18 mouse cellular contexts compared by ENCODE assay signal in genomic region chr9:21025258-21025810, GRCm38 (mm10). TPM values are rescaled to one million over a fixed set of nuclear protein-coding genes. Genes with fewer than 3 reads are reported as not detected.
DNase-seq lines count a peak whose midpoint lies in the region; ATAC-seq and TF ChIP-seq lines count a peak whose summit lies in the region.
"Had no signal": no experiment of that assay in that cellular context is flagged by ENCODE, and none has a peak within 500 bp of the region (broad histone marks: within the 10 kb centered on the region; RNA-seq: fewer than 3 reads in every experiment).

No protein-coding gene starts in this region.

- H3K4me2 ChIP-seq in intestine, embryonic 14.5 days (ENCODE audit: low read length), result no peak overlapping the region; the same call in 1 of the 2 replicates
- H3K4me2 ChIP-seq in intestine, postnatal 0 days (replicated peaks; ENCODE audit: low read depth), result no peak overlapping the region
- H3K4me2 ChIP-seq in lung, embryonic 16.5 days (ENCODE audit: low read depth, low read length), result peak overlapping the region; percentile 51
- H3K4me2 ChIP-seq in stomach, embryonic 15.5 days, result peak overlapping the region; percentile 33
- H3K4me2 ChIP-seq: kidney, embryonic 15.5 days; neural tube, embryonic 12.5 days had no signal

- DNase-seq in intestine, embryonic 14.5 days (ENCODE audit: low spot score), result no peak
- no peak for DNase-seq in limb, embryonic 10.5 days (ENCODE audit: low spot score)
- DNase-seq in cerebellum, adult 11-12 months, result no peak
- DNase-seq in embryo, embryonic 10.5 days (ENCODE audit: low spot score), result no peak
- DNase-seq: adrenal gland, postnatal 25 days; cerebellum, adult 8-10 months; gastrocnemius, postnatal 14 days; heart, postnatal 36 days; layer of hippocampus, postnatal 36 days; thymus, postnatal 36 days had no signal

- WGBS in intestine, embryonic 14.5 days, result 56% methylated on average over 19 of the region's 19 CpGs
- WGBS in intestine, postnatal 0 days, result 52% methylated on average over 19 of the region's 19 CpGs
- 73% methylated on average over 19 of the region's 19 CpGs for WGBS in limb, embryonic 10.5 days
- 38% methylated on average over 19 of the region's 19 CpGs for WGBS in lung, embryonic 16.5 days
- 55% methylated on average over 19 of the region's 19 CpGs for WGBS in stomach, embryonic 15.5 days

- ATAC-seq in intestine, embryonic 14.5 days (replicated peaks; ENCODE audit: low FRiP score, low TSS enrichment, low read depth), result peak; percentile 17; the same call in 1 of the 2 replicates
- ATAC-seq in intestine, postnatal 0 days, result no peak
- ATAC-seq in lung, embryonic 16.5 days (ENCODE audit: low read depth), result peak; percentile 81
- no peak for ATAC-seq in stomach, embryonic 15.5 days (ENCODE audit: insufficient read depth, low FRiP score, low read depth)
- ATAC-seq: Patski had no signal

- peaks cover 14% of the 10 kb centered on the region for H3K27me3 ChIP-seq in intestine, embryonic 14.5 days (replicated peaks; ENCODE audit: control insufficient read depth, insufficient read depth, low read length)
- no peaks in the 10 kb centered on the region for H3K27me3 ChIP-seq in intestine, postnatal 0 days (replicated peaks; ENCODE audit: control insufficient read depth, insufficient read depth, low read length)
- peaks cover 62% of the 10 kb centered on the region for H3K27me3 ChIP-seq in limb, embryonic 10.5 days (ENCODE audit: low read depth, poor library complexity, severe bottlenecking)
- no peaks in the 10 kb centered on the region for H3K27me3 ChIP-seq in lung, embryonic 16.5 days (ENCODE audit: control insufficient read depth, insufficient read depth, low read depth, low read length)
- peaks cover 11% of the 10 kb centered on the region for H3K27me3 ChIP-seq in stomach, embryonic 15.5 days (replicated peaks)
- H3K27me3 ChIP-seq: Patski had no signal

- H3K9ac ChIP-seq in intestine, embryonic 14.5 days (ENCODE audit: low read length), result 0 out of 2 replicates have a peak overlapping the region, but pooled peaks have one; percentile 5
- no peak overlapping the region for H3K9ac ChIP-seq in intestine, postnatal 0 days (ENCODE audit: low read depth, low read length)
- peak overlapping the region; percentile 63 for H3K9ac ChIP-seq in lung, embryonic 16.5 days (ENCODE audit: low read length)
- no peak overlapping the region for H3K9ac ChIP-seq in stomach, embryonic 15.5 days
- H3K9ac ChIP-seq: kidney, embryonic 15.5 days; liver, embryonic 14.5 days; neural tube, embryonic 12.5 days had no signal

- peaks cover 14% of the 10 kb centered on the region for H3K4me1 ChIP-seq in intestine, embryonic 14.5 days (replicated peaks; ENCODE audit: control insufficient read depth, insufficient read depth, low read length)
- peaks cover 5% of the 10 kb centered on the region for H3K4me1 ChIP-seq in intestine, postnatal 0 days (replicated peaks; ENCODE audit: control insufficient read depth, insufficient read depth, low read length)
- H3K4me1 ChIP-seq in limb, embryonic 10.5 days, result peaks cover 26% of the 10 kb centered on the region
- peaks cover 27% of the 10 kb centered on the region for H3K4me1 ChIP-seq in lung, embryonic 16.5 days (replicated peaks; ENCODE audit: control insufficient read depth, insufficient read depth, low read length)
- H3K4me1 ChIP-seq in stomach, embryonic 15.5 days, result peaks cover 15% of the 10 kb centered on the region

- H3K4me3 ChIP-seq in intestine, embryonic 14.5 days (ENCODE audit: low read depth, low read length), result no peak overlapping the region
- H3K4me3 ChIP-seq in intestine, postnatal 0 days (ENCODE audit: low read depth, low read length), result no peak overlapping the region
- no peak overlapping the region for H3K4me3 ChIP-seq in limb, embryonic 10.5 days
- H3K4me3 ChIP-seq in lung, embryonic 16.5 days (ENCODE audit: low read length), result peak overlapping the region; percentile 46
- H3K4me3 ChIP-seq in stomach, embryonic 15.5 days (replicated peaks), result 0 out of 2 replicates have a peak overlapping the region, but pooled peaks have one; percentile 5
- H3K4me3 ChIP-seq: kidney, embryonic 15.5 days; neural tube, embryonic 12.5 days had no signal

- H3K9me3 ChIP-seq in intestine, embryonic 14.5 days (ENCODE audit: control insufficient read depth, low read length), result no peaks in the 10 kb centered on the region
- H3K9me3 ChIP-seq in intestine, postnatal 0 days (ENCODE audit: control insufficient read depth), result no peaks in the 10 kb centered on the region
- H3K9me3 ChIP-seq in limb, embryonic 10.5 days (replicated peaks), result no peaks in the 10 kb centered on the region
- no peaks in the 10 kb centered on the region for H3K9me3 ChIP-seq in lung, embryonic 16.5 days (ENCODE audit: control insufficient read depth, low read length)
- H3K9me3 ChIP-seq in stomach, embryonic 15.5 days, result no peaks in the 10 kb centered on the region
- H3K9me3 ChIP-seq: kidney, embryonic 15.5 days; neural tube, embryonic 12.5 days had no signal

- no peak for TF ChIP-seq CTCF in intestine, postnatal 0 days (IDR thresholded peaks at IDR 0.05; ENCODE audit: low read depth)

- no peaks in the 10 kb centered on the region for H3K36me3 ChIP-seq in intestine, embryonic 14.5 days (ENCODE audit: control insufficient read depth, insufficient read depth, low read length)
- H3K36me3 ChIP-seq in intestine, postnatal 0 days (ENCODE audit: control insufficient read depth, insufficient read depth), result peaks cover 8% of the 10 kb centered on the region; the same call in 1 of the 2 replicates
- H3K36me3 ChIP-seq in limb, embryonic 10.5 days, result no peaks in the 10 kb centered on the region
- H3K36me3 ChIP-seq in lung, embryonic 16.5 days (ENCODE audit: control insufficient read depth, insufficient read depth, low read length), result 0 out of 2 replicates have a peak, but pooled peaks cover 2% of the 10 kb centered on the region
- H3K36me3 ChIP-seq in stomach, embryonic 15.5 days, result no peaks in the 10 kb centered on the region
- H3K36me3 ChIP-seq: kidney, embryonic 15.5 days; neural tube, embryonic 12.5 days had no signal

- 0 out of 2 replicates have a peak overlapping the region, but pooled peaks have one; percentile 3 for H3K27ac ChIP-seq in intestine, embryonic 14.5 days (ENCODE audit: low read depth)
- no peak overlapping the region for H3K27ac ChIP-seq in intestine, postnatal 0 days (ENCODE audit: low read depth, low read length)
- H3K27ac ChIP-seq in limb, embryonic 10.5 days, result peak overlapping the region; percentile 0; the same call in 1 of the 2 replicates
- peak overlapping the region; percentile 95 for H3K27ac ChIP-seq in lung, embryonic 16.5 days (ENCODE audit: low read length)
- H3K27ac ChIP-seq in stomach, embryonic 15.5 days, result peak overlapping the region; percentile 57; the same call in 1 of the 2 replicates
- H3K27ac ChIP-seq: kidney, embryonic 15.5 days; liver, embryonic 14.5 days; neural tube, embryonic 12.5 days had no signal

RNA-seq across cellular contexts. Expression of gene Icam4, which starts 3.8 kb away (rescaled TPM):
- 0.96 TPM in 1 of 2 replicates, not detected in the other for polyA plus RNA-seq in intestine, embryonic 14.5 days (2014; fragmentation: Nextera tagmentation; extraction: Ambion mirVana)
- 0.12 and 0.20 TPM in 2 replicates for polyA plus RNA-seq in intestine, postnatal 0 days (2015; fragmentation: Nextera tagmentation; extraction: Ambion mirVana)
- polyA plus RNA-seq in limb, embryonic 10.5 days (2016; fragmentation: Nextera tagmentation; extraction: Ambion mirVana), result 5.1 and 5.4 TPM in 2 replicates
- 2.2 and 4.2 TPM in 2 replicates for polyA plus RNA-seq in lung, embryonic 16.5 days (2015; fragmentation: Nextera tagmentation; extraction: Ambion mirVana)
- 6.6 and 16.2 TPM in 2 replicates for polyA plus RNA-seq in stomach, embryonic 15.5 days (2015; fragmentation: Nextera tagmentation; extraction: Ambion mirVana)

RNA-seq across cellular contexts. Expression of gene Icam5, which starts 6.5 kb away (rescaled TPM):
- 0.12 TPM in 2 replicates for polyA plus RNA-seq in intestine, embryonic 14.5 days (2014; fragmentation: Nextera tagmentation; extraction: Ambion mirVana)
- polyA plus RNA-seq in intestine, postnatal 0 days (2015; fragmentation: Nextera tagmentation; extraction: Ambion mirVana), result 0.08 and 0.12 TPM in 2 replicates
- polyA plus RNA-seq in limb, embryonic 10.5 days (2016; fragmentation: Nextera tagmentation; extraction: Ambion mirVana), result 0.05 TPM in 1 of 2 replicates, not detected in the other
- 0.24 and 0.33 TPM in 2 replicates for polyA plus RNA-seq in lung, embryonic 16.5 days (2015; fragmentation: Nextera tagmentation; extraction: Ambion mirVana)
- polyA plus RNA-seq in stomach, embryonic 15.5 days (2015; fragmentation: Nextera tagmentation; extraction: Ambion mirVana), result 0.05 and 0.21 TPM in 2 replicates
- polyA plus RNA-seq: forebrain, embryonic 11.5 days had no signal

RNA-seq across cellular contexts. Expression of gene Icam1, which starts 9.5 kb away (rescaled TPM):
- 11.4 and 11.8 TPM in 2 replicates for polyA plus RNA-seq in intestine, embryonic 14.5 days (2014; fragmentation: Nextera tagmentation; extraction: Ambion mirVana)
- polyA plus RNA-seq in intestine, postnatal 0 days (2015; fragmentation: Nextera tagmentation; extraction: Ambion mirVana), result 10.2 and 11.8 TPM in 2 replicates
- polyA plus RNA-seq in limb, embryonic 10.5 days (2016; fragmentation: Nextera tagmentation; extraction: Ambion mirVana), result 6.2 and 7.6 TPM in 2 replicates
- polyA plus RNA-seq in lung, embryonic 16.5 days (2015; fragmentation: Nextera tagmentation; extraction: Ambion mirVana), result 76.2 and 93.0 TPM in 2 replicates
- 10.9 and 11.3 TPM in 2 replicates for polyA plus RNA-seq in stomach, embryonic 15.5 days (2015; fragmentation: Nextera tagmentation; extraction: Ambion mirVana)

RNA-seq across cellular contexts. Expression of gene Mrpl4, which starts 22.8 kb away (rescaled TPM):
- polyA plus RNA-seq in intestine, embryonic 14.5 days (2014; fragmentation: Nextera tagmentation; extraction: Ambion mirVana), result 151 and 155 TPM in 2 replicates
- polyA plus RNA-seq in intestine, postnatal 0 days (2015; fragmentation: Nextera tagmentation; extraction: Ambion mirVana), result 107 and 113 TPM in 2 replicates
- 177 and 190 TPM in 2 replicates for polyA plus RNA-seq in limb, embryonic 10.5 days (2016; fragmentation: Nextera tagmentation; extraction: Ambion mirVana)
- 156 TPM in 2 replicates for polyA plus RNA-seq in lung, embryonic 16.5 days (2015; fragmentation: Nextera tagmentation; extraction: Ambion mirVana)
- polyA plus RNA-seq in stomach, embryonic 15.5 days (2015; fragmentation: Nextera tagmentation; extraction: Ambion mirVana), result 129 and 133 TPM in 2 replicates

RNA-seq across cellular contexts. Expression of gene Zglp1, which starts 41.6 kb away (rescaled TPM):
- 1.3 TPM in 1 of 2 replicates, not detected in the other for polyA plus RNA-seq in intestine, embryonic 14.5 days (2014; fragmentation: Nextera tagmentation; extraction: Ambion mirVana)
- not detected in 2 replicates for polyA plus RNA-seq in intestine, postnatal 0 days (2015; fragmentation: Nextera tagmentation; extraction: Ambion mirVana)
- 0.61 and 2.5 TPM in 2 replicates for polyA plus RNA-seq in limb, embryonic 10.5 days (2016; fragmentation: Nextera tagmentation; extraction: Ambion mirVana)
- 1.1 and 1.2 TPM in 2 replicates for polyA plus RNA-seq in lung, embryonic 16.5 days (2015; fragmentation: Nextera tagmentation; extraction: Ambion mirVana)
- 0.73 TPM in 1 of 2 replicates, not detected in the other for polyA plus RNA-seq in stomach, embryonic 15.5 days (2015; fragmentation: Nextera tagmentation; extraction: Ambion mirVana)

Comparison
In these comparisons a context has a peak if more than half of its experiments do, and no peak if none do; other contexts are left out.
1. ATAC-seq: peak in intestine, embryonic 14.5 days (single experiment) and lung, embryonic 16.5 days (single experiment); none in intestine, postnatal 0 days (single experiment) and stomach, embryonic 15.5 days (single experiment).
2. H3K9ac ChIP-seq: peak in intestine, embryonic 14.5 days (single experiment) and lung, embryonic 16.5 days (single experiment); none in intestine, postnatal 0 days (single experiment) and stomach, embryonic 15.5 days (single experiment).
3. H3K4me2 ChIP-seq: peak in lung, embryonic 16.5 days (single experiment) and stomach, embryonic 15.5 days (single experiment); none in intestine, embryonic 14.5 days (single experiment) and intestine, postnatal 0 days (single experiment).
4. H3K4me3 ChIP-seq: peak in lung, embryonic 16.5 days (single experiment) and stomach, embryonic 15.5 days (single experiment); none in intestine, embryonic 14.5 days (single experiment), intestine, postnatal 0 days (single experiment) and limb, embryonic 10.5 days (single experiment).